ENCODE assay signal across 7 mouse cellular contexts in the genomic region with DNA sequence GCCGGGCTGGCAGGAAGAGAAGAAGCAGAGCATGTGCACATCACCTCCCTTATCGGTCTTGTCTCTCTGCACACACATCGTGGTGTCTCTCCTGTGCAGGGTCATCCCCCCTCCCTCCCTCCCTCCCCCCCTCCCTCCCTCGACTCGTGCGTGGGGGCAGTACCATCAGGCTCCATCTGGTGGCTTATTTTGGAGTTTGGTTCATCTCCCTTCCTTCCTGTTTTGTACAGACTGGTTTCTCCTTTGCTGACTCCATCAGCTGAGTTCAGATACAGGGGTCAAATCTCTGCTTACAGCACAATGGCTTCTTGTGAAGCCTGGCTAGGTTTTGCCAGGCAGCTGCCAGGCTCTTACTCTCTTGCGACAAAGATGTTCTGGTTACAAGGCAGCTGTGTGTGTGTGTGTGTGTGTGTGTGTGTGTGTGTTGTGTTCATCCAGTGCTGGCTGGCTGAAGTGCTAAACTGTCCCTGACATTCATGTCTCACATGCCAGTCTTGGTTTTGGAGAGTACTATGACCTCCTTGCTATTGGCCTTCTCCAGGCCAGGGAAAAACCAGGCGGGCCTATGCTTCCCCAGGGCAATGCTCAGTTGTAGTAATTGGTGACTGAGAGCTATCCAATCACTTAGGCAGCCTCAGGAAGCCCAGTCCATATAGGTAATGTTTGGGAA. TPM values are rescaled to one million over a fixed set of nuclear protein-coding genes. Genes with fewer than 3 reads are reported as not detected.
DNase-seq lines count a peak whose midpoint lies in the region; ATAC-seq and TF ChIP-seq lines count a peak whose summit lies in the region.

No protein-coding gene starts in this region.

- peak; percentile 51 for DNase-seq in kidney, postnatal 0 days (ENCODE audit: low spot score)
- no peak for DNase-seq in kidney, postnatal 4 days
- DNase-seq in adipocyte (ENCODE audit: low spot score) = peak; percentile 28
- no peak for DNase-seq in liver, embryonic 13.5 days
- no peak for DNase-seq in left cerebral cortex, adult 2 months (ENCODE audit: extremely low spot score in 1 of 2, low spot score in 2 of 2)
- DNase-seq in cerebellum, adult 11 months = no peak

- no peaks in the 10 kb centered on the region for H3K4me1 ChIP-seq in kidney, postnatal 0 days (replicated peaks; ENCODE audit: insufficient read depth, low read length)
- peaks cover 10% of the 10 kb centered on the region for H3K4me1 ChIP-seq in liver, embryonic 13.5 days (replicated peaks)

- no peak overlapping the region for H3K4me3 ChIP-seq in kidney, postnatal 0 days (replicated peaks; ENCODE audit: low read depth, low read length)
- H3K4me3 ChIP-seq in liver, embryonic 13.5 days (replicated peaks) = no peak overlapping the region
- H3K4me3 ChIP-seq in left cerebral cortex, adult 2 months = no peak overlapping the region

- H3K36me3 ChIP-seq in kidney, postnatal 0 days (ENCODE audit: insufficient read depth, low read length) = no peaks in the 10 kb centered on the region
- H3K36me3 ChIP-seq in liver, embryonic 13.5 days = no peaks in the 10 kb centered on the region

- no peak overlapping the region for H3K27ac ChIP-seq in kidney, postnatal 0 days
- H3K27ac ChIP-seq in liver, embryonic 13.5 days = no peak overlapping the region
- no peak overlapping the region for H3K27ac ChIP-seq in left cerebral cortex, adult 2 months

- no peak overlapping the region for H3K4me2 ChIP-seq in kidney, postnatal 0 days (ENCODE audit: low read length)
- no peak overlapping the region for H3K4me2 ChIP-seq in liver, embryonic 13.5 days

- no peak for ATAC-seq in kidney, postnatal 0 days (replicated peaks; ENCODE audit: low FRiP score, low read depth)
- peak; percentile 70 for ATAC-seq in CD4-positive, CD25-positive, alpha-beta regulatory T cell, adult 4 months
- peak; percentile 65 for ATAC-seq in liver, embryonic 13.5 days (ENCODE audit: low read depth)

- peak; percentile 10; the same call in 1 of the 2 replicates for TF ChIP-seq CTCF in kidney, postnatal 0 days (IDR thresholded peaks at IDR 0.05; ENCODE audit: low read depth)
- TF ChIP-seq CTCF in left cerebral cortex, adult 2 months (IDR thresholded peaks at IDR 0.05) = no peak; the same call in none of the 2 replicates

- H3K9ac ChIP-seq in kidney, postnatal 0 days (ENCODE audit: low read depth, low read length) = no peak overlapping the region
- H3K9ac ChIP-seq in liver, embryonic 13.5 days = no peak overlapping the region

- H3K27me3 ChIP-seq in kidney, postnatal 0 days (ENCODE audit: insufficient read depth, low read length) = no peaks in the 10 kb centered on the region
- peaks cover 2% of the 10 kb centered on the region; the same call in 1 of the 2 replicates for H3K27me3 ChIP-seq in liver, embryonic 13.5 days

- 21% methylated on average over 8 of the region's 8 CpGs for WGBS in kidney, postnatal 0 days
- WGBS in liver, embryonic 13.5 days (ENCODE audit: insufficient replicate concordance) = 19% methylated on average over 8 of the region's 8 CpGs

- intact Hi-C loops in left cerebral cortex, adult 2 months (cut with DNase I) = no loop called here

- H3K9me3 ChIP-seq in kidney, postnatal 0 days (replicated peaks; ENCODE audit: low read length) = no peaks in the 10 kb centered on the region
- H3K9me3 ChIP-seq in liver, embryonic 13.5 days (replicated peaks) = no peaks in the 10 kb centered on the region

RNA-seq across cellular contexts. Expression of gene Rubcnl, which starts 4.7 kb away (rescaled TPM):
- polyA plus RNA-seq in kidney, postnatal 0 days (2015; fragmentation: Nextera tagmentation; extraction: Ambion mirVana) = 0.22 and 0.45 TPM in 2 replicates
- 1 to 10 TPM in 1 of 2 experiments, under 1 TPM in 1; 0.51 to 1.3 TPM for polyA plus RNA-seq in CD4-positive, CD25-positive, alpha-beta regulatory T cell, adult 4 months (2017; shearing (Covaris generic))
- polyA plus RNA-seq in liver, embryonic 13.5 days (2015; fragmentation: Nextera tagmentation; extraction: Ambion mirVana) = 0.20 and 0.24 TPM in 2 replicates
- 1 to 10 TPM; 2.1 to 2.8 TPM for total RNA-seq in left cerebral cortex, adult 2 months (2021)

Comparison
In these comparisons a context has a peak if more than half of its experiments do, and no peak if none do; other contexts are left out.
1. DNase-seq: peak in kidney, postnatal 0 days (single experiment) and adipocyte (single experiment); none in kidney, postnatal 4 days (0 of 2), liver, embryonic 13.5 days (single experiment), left cerebral cortex, adult 2 months (0 of 2) and cerebellum, adult 11 months (single experiment).